Mouse (Mus musculus) neutrophil, adult 5-6 weeks (primary cell): ENCODE measurements at regions not wholly inside any gene's neighbourhood (a gene's known extent, or its start where the extent isn't known, plus 50 kb on each side); places are given as distances from the start of the nearest gene placed in this dataset.
A peak's percentile ranks its signal among the peaks of the same experiment; 100 is the strongest.

Experiments
- ATAC-seq: fragments of 151-379, 151-347 bp; 2 replicates; pipeline ENCODE4 v1.8.0; 2017; ENCODE audit warnings: mild to moderate bottlenecking, moderate TSS enrichment; ENCODE audit not compliant: insufficient number of reproducible peaks, poor library complexity, low FRiP score, severe bottlenecking; ENCODE audit errors: extremely low read depth

GRCm38 (mm10) chr2:50813568-50814461 is 335.1 kb downstream of the Rnd3 start:
- peak; percentile 35 for ATAC-seq

- no peak for ATAC-seq
Measured at GRCm38 (mm10) chr2:50812296-50812695, 336.6 kb downstream of the Rnd3 start.

- ATAC-seq: no peak
Measured at GRCm38 (mm10) chr2:50810336-50811066, 338.4 kb downstream of the Rnd3 start.

- ATAC-seq: no peak
Measured at GRCm38 (mm10) chr2:50809823-50810222, 339.1 kb downstream of the Rnd3 start.

GRCm38 (mm10) chr2:50807162-50807960 is 341.6 kb downstream of the Rnd3 start:
- no peak for ATAC-seq

- ATAC-seq: no peak
Measured at GRCm38 (mm10) chr2:50805645-50806044, 343.3 kb downstream of the Rnd3 start.

- no peak for ATAC-seq
Measured at GRCm38 (mm10) chr2:50796087-50796486, 352.8 kb downstream of the Rnd3 start.

GRCm38 (mm10) chr2:50793616-50794015 is 355.3 kb downstream of the Rnd3 start:
- no peak for ATAC-seq

- ATAC-seq: no peak
Measured at GRCm38 (mm10) chr2:50793067-50793466, 355.8 kb downstream of the Rnd3 start.

- no peak for ATAC-seq
Measured at GRCm38 (mm10) chr2:50789051-50789651, 359.8 kb downstream of the Rnd3 start.

- ATAC-seq: no peak
Measured at GRCm38 (mm10) chr2:50772101-50772500, 376.8 kb downstream of the Rnd3 start.

- no peak for ATAC-seq
Measured at GRCm38 (mm10) chr2:50759016-50759415, 389.9 kb downstream of the Rnd3 start.

GRCm38 (mm10) chr2:50757837-50758541 is 390.9 kb downstream of the Rnd3 start:
- ATAC-seq: no peak

GRCm38 (mm10) chr2:50755616-50756450 is 393.1 kb downstream of the Rnd3 start:
- ATAC-seq: no peak

- ATAC-seq: no peak
Measured at GRCm38 (mm10) chr2:50755160-50755559, 393.8 kb downstream of the Rnd3 start.

- no peak for ATAC-seq
Measured at GRCm38 (mm10) chr2:50752408-50752807, 396.5 kb downstream of the Rnd3 start.

- no peak for ATAC-seq
Measured at GRCm38 (mm10) chr2:50750799-50751198, 398.1 kb downstream of the Rnd3 start.
